Mouse (Mus musculus) spleen, adult 18-20 months (tissue): ENCODE results near the gene Zbtb18.
"Not testable (repeated sequence)": the region's sequence is repeated elsewhere in the genome, so short reads cannot be mapped to it uniquely, and the experiment has no call there.

Source experiments
- DNase-seq, 2 experiments: peaks; one replicate each; pipeline ENCODE4 v3.0.0; 2022; ENCODE audit warnings: mixed read lengths in 2 of 2

Gene Zbtb18

DNA sequence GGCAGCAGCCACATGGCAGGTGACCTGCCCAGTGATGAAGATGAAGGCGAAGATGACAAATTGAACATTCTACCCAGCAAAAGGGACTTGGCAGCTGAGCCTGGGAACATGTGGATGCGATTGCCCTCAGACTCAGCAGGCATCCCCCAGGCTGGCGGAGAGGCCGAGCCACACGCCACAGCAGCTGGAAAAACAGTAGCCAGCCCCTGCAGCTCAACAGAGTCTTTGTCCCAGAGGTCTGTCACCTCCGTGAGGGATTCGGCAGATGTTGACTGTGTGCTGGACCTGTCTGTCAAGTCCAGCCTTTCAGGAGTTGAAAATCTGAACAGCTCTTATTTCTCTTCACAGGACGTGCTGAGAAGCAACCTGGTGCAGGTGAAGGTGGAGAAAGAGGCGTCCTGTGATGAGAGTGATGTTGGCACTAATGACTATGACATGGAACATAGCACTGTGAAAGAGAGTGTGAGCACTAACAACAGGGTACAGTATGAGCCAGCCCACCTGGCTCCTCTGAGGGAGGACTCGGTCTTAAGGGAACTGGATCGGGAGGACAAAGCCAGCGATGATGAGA is 5.5 kb downstream of the Zbtb18 start:
- DNase-seq = no peak

DNA sequence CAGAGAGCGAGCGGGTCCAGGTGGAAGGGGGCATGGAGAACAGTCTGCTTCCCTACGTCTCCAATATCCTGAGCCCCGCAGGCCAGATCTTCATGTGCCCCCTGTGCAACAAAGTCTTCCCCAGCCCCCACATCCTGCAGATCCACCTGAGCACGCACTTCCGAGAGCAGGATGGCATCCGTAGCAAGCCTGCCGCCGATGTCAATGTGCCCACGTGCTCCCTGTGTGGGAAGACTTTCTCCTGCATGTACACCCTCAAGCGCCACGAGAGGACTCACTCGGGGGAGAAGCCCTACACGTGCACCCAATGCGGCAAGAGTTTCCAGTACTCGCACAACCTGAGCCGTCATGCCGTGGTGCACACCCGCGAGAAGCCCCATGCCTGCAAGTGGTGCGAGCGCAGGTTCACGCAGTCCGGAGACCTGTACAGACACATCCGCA is 6.0 kb downstream of the Zbtb18 start:
- no peak for DNase-seq

DNA sequence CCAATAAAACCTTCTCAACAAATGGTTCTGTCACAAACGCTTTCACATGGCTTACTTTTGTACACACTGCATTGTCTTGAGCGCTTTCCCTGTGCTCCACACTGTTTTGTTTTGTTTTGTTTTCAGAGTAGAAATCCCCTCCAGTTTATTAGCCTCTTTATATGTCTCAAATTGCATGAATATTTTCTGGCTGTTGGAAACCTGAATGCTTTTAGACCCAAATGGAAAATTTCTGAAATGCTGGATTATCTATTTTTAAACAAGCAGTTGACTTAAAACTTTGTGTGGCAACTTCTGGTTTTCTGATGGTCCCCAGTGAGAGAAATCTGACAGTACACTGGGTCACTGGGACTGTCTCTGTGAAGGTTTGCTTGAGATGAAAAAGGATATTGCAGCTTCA is 6.8 kb downstream of the Zbtb18 start:
- DNase-seq = no peak

DNA sequence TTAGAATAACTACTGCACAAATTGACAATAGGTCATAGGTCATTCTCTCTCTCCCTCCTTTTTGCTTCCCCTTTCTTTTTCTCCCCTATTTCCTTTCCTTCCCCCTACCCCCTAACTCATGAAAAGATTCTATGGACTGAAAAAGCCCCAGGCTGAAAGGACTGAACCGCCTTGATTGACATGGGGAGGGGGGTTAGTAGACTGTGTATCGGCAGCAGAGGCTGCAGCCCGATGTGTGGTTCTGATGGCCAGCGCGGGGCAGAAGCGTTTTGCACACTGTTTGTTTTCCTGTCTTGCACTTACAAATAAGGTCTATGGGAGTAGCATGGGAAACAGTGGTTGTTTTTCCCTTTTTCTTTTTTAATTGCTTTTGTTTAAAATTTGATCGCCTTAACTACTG is 7.7 kb downstream of the Zbtb18 start:
- not testable (repeated sequence) for DNase-seq

DNA sequence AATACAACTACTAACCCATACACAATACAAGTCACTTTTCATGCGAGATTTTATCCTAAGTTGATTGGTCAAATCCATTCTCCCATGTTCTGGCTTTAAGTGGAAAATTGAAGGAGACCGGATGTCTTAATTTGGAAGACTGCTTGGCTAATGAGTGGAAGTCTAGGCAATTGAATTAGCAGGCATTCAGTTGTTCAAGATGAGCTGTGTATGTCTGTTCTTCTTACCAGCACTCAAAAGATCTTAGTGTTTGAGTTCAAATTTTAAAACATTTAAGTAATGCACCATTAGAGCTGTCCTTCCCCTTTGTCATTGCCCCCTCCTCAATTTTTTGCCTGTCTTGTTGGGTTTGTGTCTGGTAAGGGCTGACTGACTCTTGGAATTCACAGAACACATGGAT is 8.9 kb downstream of the Zbtb18 start:
- DNase-seq = no peak

DNA sequence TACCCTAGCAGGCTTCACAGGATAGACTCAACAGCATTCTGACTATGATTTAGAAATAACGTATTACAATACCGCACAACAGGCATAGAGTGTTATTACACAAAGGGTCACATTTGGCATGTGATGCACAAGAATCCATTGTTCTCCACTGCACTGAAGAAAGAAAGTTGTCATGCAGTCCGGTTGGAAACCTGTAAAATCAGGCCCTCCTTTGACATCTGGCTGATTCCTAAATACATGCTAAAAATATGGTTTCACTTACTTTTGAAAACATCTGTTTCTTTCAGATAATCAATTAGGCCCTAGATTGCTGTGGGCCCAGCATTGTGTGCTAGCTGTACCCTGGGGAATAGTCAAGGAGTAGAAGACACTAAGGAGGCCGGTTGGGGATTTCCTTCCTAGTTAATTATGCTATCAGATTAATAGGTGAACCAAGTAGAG is 9.9 kb downstream of the Zbtb18 start:
- DNase-seq = no peak

DNA sequence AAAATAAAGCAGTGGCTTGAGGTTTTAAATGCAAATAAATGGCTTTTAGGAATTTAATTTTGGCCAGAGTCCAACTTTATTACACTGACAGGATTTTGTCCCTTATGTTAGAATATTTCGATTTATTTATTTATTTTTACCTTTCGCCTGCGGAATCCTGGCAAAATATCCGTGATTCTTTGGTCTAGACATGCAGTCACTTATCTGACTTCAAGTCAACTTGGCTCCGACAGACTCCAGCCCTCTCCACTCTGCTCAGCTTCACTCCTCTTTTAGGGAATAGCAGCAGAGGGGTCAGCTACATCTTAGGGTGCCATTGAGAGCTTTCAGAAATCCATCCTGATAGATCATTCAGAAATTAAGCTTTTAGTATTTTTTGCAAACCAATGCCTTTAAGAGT is 10.8 kb downstream of the Zbtb18 start:
- DNase-seq = no peak

DNA sequence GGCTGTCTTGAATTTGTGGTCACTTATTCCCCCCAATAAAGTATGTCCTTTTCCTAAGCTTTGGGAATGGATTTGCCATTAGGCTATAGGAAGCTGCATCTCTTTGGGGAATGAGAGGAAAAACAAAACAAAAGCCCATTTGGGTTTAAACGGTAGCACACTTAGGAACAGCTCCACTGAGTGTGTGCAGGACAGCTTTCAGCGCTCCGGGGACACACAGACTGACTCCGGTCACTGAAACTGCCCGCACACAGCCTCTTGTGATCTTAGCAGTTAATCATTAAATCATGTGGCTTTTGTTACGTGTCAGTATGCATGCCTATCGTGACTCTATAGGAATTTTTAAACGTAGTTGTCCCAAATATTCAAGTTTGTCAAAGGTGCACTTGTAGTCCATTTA is 11.7 kb downstream of the Zbtb18 start:
- no peak for DNase-seq

DNA sequence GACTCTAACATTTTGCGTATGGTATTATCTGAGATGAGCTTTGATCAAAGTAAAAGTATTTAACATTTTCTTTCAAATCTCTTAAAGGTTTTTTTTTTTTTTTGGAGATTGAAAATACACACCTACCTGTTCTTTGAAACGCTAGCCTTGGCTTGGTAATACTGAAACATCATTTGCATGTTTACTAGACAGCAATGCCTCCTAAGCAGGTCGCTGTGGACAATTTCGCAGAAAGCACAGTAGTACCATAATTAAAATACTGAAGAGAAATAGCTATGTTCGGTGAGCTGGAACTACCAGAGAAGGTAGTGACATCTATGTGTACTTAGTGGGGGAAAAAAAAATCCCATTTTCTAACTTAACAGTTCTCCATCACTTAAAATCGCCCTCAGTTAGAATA is 12.3 kb downstream of the Zbtb18 start:
- no peak for DNase-seq

DNA sequence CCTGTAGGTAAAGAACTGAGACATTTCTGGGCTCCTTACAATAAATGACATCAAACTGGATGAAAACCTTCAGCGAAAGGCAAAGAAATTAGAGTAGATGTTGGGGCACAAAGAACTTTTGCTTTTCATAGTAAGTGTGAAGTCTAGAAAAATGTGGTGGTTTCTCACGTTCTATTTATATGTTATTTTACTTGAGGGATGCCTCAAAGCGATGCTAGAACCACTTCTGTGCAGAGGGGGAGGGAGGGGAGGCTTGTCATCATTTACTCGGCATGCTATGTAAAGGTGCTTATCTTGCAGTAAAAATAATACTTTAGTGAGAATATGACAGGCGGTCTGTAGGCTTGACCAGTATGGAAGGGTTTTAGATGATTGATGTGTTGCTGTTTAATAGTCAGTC is 13.3 kb downstream of the Zbtb18 start:
- no peak for DNase-seq

DNA sequence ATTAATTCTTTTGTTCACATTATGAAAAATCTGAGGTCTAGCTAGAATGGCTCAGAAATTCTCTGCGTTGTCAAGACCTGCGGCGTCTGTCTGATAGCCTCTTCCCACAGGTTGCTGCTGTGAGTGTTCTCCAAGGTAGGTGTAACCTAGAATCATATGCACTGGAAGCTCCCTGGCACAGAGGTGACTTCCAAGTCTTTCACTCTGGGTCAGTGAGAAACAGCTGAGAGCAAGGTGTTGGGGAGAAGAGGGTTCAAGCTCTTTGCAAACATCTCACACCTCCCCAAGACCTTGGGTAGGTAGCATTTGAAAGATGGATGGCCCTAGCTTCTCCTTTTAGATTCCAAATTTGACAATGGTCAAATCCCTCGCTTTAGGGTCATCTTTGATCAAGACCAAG is 14.1 kb downstream of the Zbtb18 start:
- no peak for DNase-seq

DNA sequence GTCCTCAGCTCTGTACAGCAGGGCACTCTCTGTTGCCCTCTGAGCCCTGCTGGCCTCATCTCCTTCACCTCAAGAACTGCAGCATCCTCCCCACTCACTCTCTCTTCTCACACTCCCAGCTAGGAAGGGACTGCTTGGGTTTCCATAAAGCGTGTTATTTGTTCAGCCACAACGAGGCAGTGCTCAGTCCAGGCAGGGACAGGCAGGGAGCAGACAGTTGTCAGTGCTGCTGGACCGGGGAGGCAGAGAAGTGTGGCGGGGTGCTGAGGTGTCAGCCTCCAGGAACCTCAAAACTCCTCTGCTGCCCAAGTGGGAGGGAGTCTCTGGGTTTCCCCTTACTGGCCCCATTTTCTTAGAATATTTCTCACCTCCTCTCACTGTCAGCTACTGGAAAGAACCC is 14.6 kb downstream of the Zbtb18 start:
- no peak for DNase-seq

DNA sequence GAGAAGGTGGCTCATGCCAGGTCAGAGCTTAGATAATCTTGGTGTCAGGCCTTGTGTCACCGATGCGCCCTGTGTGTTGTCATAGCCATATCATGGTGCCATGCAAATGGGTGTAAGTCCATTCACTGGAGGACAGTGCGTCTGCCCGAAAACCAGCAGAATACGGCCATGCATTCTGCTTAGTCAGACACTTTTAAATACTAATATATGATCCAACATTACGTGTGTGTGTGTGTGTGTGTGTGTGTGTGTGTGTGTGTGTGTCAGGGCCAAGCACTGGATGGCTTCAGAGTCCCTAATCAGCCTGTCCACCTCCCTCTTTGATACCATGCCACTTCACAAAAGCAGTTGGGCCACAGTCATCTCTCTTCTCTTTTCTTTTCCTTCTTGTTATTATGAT is 15.8 kb downstream of the Zbtb18 start:
- no peak for DNase-seq

DNA sequence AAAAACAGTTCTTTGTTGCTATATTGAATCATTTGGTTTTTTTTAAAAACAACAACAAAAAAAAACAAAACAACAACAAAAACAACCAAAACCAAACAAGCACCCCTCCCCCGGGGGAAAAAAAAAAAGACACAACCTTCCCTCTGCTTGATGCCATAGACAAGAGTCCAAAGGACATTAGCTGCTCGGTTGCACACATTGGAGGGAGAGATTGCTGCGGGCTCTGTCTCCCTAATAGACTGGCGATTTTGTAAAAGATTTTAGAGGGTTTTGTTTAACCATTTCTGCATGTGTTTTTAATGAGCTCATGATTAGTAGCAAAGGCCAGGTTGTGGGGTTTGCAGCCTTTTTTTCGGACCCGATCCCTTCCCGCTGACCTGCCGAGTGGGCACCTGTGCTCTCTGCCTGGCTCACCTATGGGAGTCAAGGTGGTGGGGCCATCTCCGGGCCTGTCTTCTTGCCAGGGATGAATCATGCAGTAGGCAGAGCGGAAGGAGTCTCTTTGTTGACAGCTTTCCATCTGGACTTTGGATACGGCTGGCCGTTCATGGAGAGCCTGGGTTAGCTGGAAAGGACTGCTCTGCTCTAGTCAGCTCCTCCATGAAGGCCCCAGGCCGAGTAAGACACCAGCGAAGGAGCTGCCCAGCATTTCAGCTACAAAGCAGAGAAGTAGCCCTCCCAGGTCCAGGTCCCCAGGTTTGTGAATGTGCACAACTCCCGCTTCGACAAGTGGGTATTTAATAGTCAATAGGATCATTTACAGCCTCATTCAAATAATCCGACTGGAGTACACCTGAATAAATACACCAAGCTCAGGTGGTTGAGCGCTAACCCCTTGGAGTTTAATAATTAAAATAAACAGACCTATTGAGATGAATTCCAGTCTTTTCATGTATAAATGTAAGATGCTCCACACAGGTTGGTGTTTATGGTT is 16.6 kb downstream of the Zbtb18 start:
- DNase-seq = no peak

DNA sequence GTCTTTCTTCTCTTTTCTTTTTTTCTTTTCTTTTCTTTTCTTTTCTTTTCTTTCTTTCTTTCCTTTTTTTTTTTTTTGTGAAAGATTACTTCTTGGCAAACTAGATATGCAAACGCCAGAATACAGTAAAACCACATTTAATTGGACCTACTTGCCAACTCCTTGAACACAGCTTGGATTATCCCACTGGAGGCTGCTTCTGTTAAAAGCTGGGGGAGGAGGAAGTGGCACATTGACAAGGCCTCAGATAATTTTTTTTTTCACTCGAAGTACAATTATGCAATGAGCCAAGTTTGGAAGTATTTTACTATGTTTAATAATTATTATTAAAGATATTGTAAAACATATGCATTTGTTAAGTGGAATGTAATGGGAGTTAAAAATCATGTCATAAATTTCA is 17.4 kb downstream of the Zbtb18 start:
- DNase-seq = no peak

DNA sequence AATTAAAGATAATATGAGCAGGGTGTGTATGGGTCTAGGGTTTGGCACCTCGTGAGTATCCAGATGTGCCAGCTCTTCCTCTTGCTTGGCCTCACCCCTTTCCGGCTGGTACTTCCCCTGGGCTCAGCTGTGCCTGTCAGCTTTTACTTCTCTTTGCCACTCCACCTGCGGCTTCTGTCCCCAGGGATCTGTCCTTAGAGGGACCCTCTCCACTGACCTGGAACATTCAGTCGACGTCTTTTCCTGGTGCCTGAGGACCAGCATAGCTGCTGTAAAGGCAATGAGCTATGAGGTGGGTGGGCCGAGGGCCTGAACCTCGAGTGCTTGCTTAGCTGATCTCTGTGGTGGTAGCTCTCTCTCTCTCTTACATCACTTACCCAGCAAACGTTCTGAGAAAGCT is 25.0 kb downstream of the Zbtb18 start:
- DNase-seq = peak; percentile 63 to 76

DNA sequence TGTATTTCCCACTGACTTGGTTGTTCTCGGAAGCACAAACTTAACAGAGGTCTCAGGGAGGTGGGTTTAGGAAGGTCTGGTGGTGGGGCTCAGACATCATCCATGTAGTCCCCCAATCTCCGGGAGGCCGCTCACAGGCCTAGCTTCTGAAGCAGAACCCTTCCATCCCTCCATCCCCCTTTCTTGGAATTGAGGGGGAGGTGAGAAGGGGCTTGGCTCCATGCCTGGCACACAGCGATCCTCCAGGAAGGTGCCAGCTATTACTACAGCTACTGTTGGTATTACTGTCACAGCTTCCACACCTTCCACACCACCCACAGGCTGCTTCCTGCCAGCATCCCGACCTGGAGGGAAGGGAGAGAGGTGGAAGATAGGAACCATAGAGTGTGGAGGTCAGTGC is 26.3 kb downstream of the Zbtb18 start:
- DNase-seq = no peak

DNA sequence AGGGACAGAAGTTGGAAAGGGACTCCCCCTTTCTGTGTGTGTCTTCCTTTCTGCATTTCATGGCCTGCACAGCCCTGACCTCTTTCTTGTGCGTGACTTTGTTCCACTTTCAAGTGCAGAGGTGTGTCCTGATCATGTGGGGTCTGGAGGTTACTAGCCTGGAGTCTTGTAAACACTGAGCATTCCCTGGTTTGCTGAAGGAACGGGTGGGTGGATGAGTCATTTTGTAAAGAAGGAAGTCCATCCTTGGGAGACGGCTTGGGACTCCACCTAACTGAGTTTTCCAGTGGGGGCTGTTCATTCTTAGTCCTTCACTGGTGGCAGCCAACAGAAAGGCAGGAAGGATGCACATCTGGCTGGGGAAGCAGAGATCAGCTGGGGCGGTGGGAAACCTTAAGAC is 27.9 kb downstream of the Zbtb18 start:
- no peak for DNase-seq

DNA sequence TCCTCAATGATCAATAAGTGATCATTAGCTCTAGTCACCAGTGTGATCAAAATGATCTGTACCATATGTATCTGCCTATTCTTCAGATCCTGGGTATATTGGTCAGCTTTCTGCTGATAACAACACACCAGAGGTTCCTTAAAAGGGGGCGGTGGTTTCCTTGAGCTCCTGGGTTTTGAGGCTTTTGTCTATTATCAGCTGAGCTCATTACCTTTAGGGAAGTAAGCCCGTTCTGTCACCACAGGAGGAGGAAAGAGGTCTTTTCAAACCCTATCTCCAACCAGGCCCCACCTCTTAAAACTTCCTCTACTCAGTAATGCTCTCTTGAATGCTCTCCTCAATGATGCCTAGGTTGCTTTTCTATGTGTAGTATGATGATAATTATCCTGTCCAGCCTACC is 28.8 kb downstream of the Zbtb18 start:
- DNase-seq = no peak

DNA sequence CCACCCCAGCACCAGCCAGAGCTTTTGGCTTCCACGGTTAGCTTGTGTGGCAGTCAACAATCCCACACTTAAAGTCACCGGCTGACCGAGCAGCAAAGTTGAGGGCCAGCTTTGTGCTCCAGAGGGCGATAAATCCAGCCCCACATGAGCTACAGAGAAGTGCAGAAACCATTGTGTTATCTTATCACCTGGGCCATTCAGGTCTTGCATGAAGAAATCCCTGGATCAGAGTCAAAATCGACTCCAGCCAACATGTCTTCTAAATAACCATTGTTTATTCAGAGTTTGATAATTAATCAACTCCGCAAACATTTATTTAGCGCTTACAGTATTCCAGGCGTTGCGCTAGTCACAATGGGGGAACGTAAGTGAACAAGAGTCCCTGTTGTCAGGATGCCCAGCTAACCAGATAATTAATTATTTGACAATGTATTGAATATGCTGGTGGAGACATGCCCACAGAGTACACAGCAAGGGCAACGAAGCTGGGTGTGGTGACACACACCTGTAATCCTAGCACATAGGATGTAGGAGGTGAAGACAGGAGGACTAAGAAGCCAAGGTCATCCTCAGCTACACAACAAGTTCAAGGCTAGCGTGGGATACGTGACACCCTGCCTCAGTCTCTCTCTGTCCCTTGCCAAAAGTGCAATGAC is 33.5 kb downstream of the Zbtb18 start:
- no peak for DNase-seq

DNA sequence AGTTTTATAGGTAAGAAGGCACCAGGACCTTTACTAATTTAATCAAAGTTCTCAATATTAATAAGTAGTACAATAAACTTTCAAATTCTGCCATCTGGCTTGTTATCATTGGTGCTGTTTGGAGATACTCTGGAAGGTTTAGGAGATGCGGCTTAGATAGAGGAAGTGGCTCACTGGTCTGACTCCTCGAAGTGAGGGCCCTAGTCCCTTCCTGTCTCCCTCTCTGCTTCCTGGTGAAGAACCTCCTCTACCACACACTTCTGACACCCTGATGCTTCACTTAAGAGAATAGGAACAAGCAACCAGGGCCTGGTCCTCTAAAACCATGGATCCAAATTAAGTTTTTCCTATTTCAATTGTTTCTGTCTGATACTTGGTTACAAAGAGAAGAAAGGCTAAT is 36.4 kb downstream of the Zbtb18 start:
- DNase-seq = no peak

DNA sequence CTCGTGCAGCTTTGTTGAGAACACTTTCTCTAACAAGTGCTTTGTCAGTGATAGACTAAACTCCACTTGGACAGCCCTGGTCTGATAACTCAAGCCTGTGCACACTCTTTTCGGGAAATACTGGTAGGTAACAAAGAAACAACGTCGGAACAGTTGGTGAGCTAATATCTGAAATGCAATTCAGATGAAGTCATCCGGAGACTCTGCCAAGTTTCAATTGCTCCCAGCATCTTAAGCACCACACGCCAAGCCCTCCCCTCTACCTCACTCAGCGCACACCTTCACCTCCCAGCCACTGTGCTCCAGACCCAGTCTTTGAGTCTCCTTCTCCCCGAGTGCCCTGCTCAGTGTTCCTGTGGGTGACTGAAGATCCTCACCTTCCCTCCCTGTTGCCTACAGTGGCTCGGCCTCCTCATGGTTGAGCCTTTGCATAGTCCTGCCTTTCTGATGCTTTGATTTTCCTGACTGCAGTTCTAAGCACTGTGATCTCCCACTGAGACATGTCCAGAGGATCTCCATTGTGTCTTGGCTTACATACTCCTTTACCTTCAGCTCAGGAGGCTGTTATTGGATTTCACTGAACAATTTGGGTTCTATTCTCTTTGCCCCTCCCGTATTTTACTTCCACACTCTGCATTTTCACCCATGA is 37.3 kb downstream of the Zbtb18 start:
- DNase-seq = no peak

DNA sequence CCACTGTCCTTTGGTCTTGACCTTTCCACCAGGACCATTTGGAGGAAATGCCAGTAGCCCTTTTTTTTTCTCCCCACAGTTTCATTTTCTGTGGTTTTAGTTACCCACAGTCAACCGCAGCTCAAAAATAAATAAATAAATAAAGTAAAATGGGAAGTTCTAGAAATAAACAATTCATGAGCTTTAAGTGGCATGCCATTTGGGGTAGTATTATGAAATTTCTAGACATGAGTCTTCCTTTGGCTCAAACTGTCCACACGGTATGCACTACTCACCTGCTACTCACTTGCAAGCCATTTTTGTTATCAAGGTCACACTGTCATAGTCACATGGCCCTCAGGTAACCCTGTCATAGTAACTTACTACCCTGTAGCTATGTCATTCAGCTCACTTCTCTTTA is 41.5 kb downstream of the Zbtb18 start:
- no peak for DNase-seq

DNA sequence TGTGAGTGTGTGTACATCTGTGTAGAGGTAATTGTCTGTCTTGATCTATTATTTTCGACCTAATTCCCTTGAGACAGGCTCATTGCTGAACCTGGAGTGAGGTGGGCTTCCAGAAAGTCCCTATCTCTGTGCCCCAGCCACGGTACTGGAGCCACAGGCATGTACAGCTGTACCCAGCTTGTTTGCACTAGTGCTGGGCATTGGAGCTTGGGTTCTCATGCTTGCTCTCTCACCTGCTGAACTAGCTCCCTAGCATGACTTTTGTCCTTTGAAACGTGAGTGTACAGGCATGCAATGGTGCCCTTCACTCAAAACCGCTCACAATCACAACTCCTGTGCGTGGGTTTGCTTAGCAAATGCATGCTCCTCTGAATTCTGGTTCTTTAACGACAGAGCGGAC is 42.1 kb downstream of the Zbtb18 start:
- no peak for DNase-seq
